Mouse (Mus musculus) cerebellum, adult 9-11 months (tissue): ENCODE results near the gene Map3k1.

ENCODE experiments used
- DNase-seq: peaks from one replicate; pipeline ENCODE4 v3.0.0; 2022

The Map3k1 gene

GRCm38 (mm10) chr13:111808637-111809465 is at the start of gene Map3k1:
Gene Map3k1, minus strand, starts transcription at chr13:111808993.
- peak; percentile 84 for DNase-seq

GRCm38 (mm10) chr13:111856786-111857455 is 48.1 kb upstream of the Map3k1 start:
- DNase-seq = no peak

- no peak for DNase-seq
Observed at GRCm38 (mm10) chr13:111856232-111856631, 47.4 kb upstream of the Map3k1 start.

- no peak for DNase-seq
Observed at GRCm38 (mm10) chr13:111852451-111853224, 43.8 kb upstream of the Map3k1 start.

GRCm38 (mm10) chr13:111850046-111850837 is 41.4 kb upstream of the Map3k1 start:
- no peak for DNase-seq

- DNase-seq = no peak
Observed at GRCm38 (mm10) chr13:111845471-111845870, 36.7 kb upstream of the Map3k1 start.

- DNase-seq = no peak
Observed at GRCm38 (mm10) chr13:111844313-111844712, 35.5 kb upstream of the Map3k1 start.

- DNase-seq = no peak
Observed at GRCm38 (mm10) chr13:111835787-111836186, 27.0 kb upstream of the Map3k1 start.

GRCm38 (mm10) chr13:111834613-111835012 is 25.8 kb upstream of the Map3k1 start:
- DNase-seq = no peak

GRCm38 (mm10) chr13:111829473-111829872 is 20.7 kb upstream of the Map3k1 start:
- no peak for DNase-seq

- DNase-seq = no peak
Observed at GRCm38 (mm10) chr13:111827481-111827880, 18.7 kb upstream of the Map3k1 start.

GRCm38 (mm10) chr13:111824178-111824577 is 15.4 kb upstream of the Map3k1 start:
- DNase-seq = no peak

- no peak for DNase-seq
Observed at GRCm38 (mm10) chr13:111821727-111822375, 13.1 kb upstream of the Map3k1 start.

- DNase-seq = no peak
Observed at GRCm38 (mm10) chr13:111819618-111820385, 11.0 kb upstream of the Map3k1 start.

- no peak for DNase-seq
Observed at GRCm38 (mm10) chr13:111819106-111819505, 10.3 kb upstream of the Map3k1 start.

- DNase-seq = no peak
Observed at GRCm38 (mm10) chr13:111818216-111818903, 9.6 kb upstream of the Map3k1 start.

- no peak for DNase-seq
Observed at GRCm38 (mm10) chr13:111817773-111818172, 9.0 kb upstream of the Map3k1 start.

- no peak for DNase-seq
Observed at GRCm38 (mm10) chr13:111816431-111816830, 7.6 kb upstream of the Map3k1 start.

GRCm38 (mm10) chr13:111815486-111815885 is 6.7 kb upstream of the Map3k1 start:
- DNase-seq = no peak

GRCm38 (mm10) chr13:111815017-111815416 is 6.2 kb upstream of the Map3k1 start:
- no peak for DNase-seq

- DNase-seq = no peak
Observed at GRCm38 (mm10) chr13:111812647-111813046, 3.9 kb upstream of the Map3k1 start.
